ENCODE assay signal across 27 mouse cellular contexts in the genomic region with DNA sequence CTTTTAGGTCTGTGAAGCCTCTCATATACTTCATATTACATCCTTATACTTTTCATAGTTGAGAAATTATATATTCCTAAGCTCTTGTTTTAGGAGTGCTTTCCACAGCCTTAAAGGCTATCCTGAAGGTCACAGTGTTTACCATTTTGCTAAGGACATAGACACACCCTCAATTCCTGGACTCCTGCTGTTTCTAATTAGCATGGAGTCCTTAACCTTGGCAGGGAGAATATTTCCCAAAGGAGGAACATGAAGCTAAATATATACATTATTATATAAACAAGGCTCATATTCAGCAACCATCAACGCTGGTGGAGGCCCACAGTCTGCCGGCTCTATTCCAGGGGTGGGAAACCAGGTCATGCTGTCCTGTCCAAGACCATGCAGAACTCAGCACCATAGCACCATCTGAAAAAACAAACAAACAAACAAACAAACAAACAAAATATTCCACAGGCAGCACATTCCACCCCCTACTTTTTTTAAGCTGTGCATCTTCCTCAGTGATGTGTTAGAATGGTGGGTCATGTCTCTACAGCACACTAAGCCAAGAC.
A peak's percentile ranks its signal among the peaks of the same experiment; 100 is the strongest.
DNase-seq lines count a peak whose midpoint lies in the region; ATAC-seq and TF ChIP-seq lines count a peak whose summit lies in the region.
"Had no signal": no experiment of that assay in that cellular context is flagged by ENCODE, and none has a peak within 500 bp of the region (broad histone marks: within the 10 kb centered on the region; RNA-seq: fewer than 3 reads in every experiment).

No protein-coding gene starts in this region.

- TF ChIP-seq CTCF in lung, adult 2 months (IDR thresholded peaks at IDR 0.05; ENCODE audit: insufficient read depth, low read length) = no peak

- no peak overlapping the region for H3K9ac ChIP-seq in embryonic facial prominence, embryonic 11.5 days (replicated peaks; ENCODE audit: low read length)
- no peak overlapping the region for H3K9ac ChIP-seq in lung, embryonic 15.5 days
- H3K9ac ChIP-seq: heart, embryonic 12.5 days; hindbrain, embryonic 14.5 days; limb, embryonic 13.5 days; liver, embryonic 12.5 days; liver, postnatal 0 days; midbrain, embryonic 12.5 days; stomach, embryonic 15.5 days had no signal

- H3K4me2 ChIP-seq in embryonic facial prominence, embryonic 11.5 days (ENCODE audit: low read depth, low read length) = no peak overlapping the region
- no peak overlapping the region for H3K4me2 ChIP-seq in lung, embryonic 15.5 days
- H3K4me2 ChIP-seq: heart, embryonic 12.5 days; hindbrain, embryonic 14.5 days; limb, embryonic 13.5 days; liver, embryonic 12.5 days; midbrain, embryonic 12.5 days; stomach, embryonic 15.5 days had no signal

- TF ChIP-seq POLR2A in lung, adult 2 months (IDR thresholded peaks at IDR 0.05; ENCODE audit: borderline replicate concordance, extremely low read depth, low read depth, low read length) = no peak

- 44% methylated on average over 2 of the region's 2 CpGs for WGBS in embryonic facial prominence, embryonic 11.5 days
- WGBS in embryonic facial prominence, embryonic 10.5 days = 64% methylated on average over 2 of the region's 2 CpGs
- WGBS in lung, embryonic 15.5 days = 35% methylated on average over 2 of the region's 2 CpGs
- 44% methylated on average over 2 of the region's 2 CpGs for whole genome bisulfite sequencing in lung, adult 2 months

- H3K36me3 ChIP-seq in embryonic facial prominence, embryonic 11.5 days (replicated peaks; ENCODE audit: control insufficient read depth, insufficient read depth, low read depth, low read length) = no peaks in the 10 kb centered on the region
- no peaks in the 10 kb centered on the region for H3K36me3 ChIP-seq in embryonic facial prominence, embryonic 10.5 days (replicated peaks)
- H3K36me3 ChIP-seq in lung, embryonic 15.5 days = no peaks in the 10 kb centered on the region
- H3K36me3 ChIP-seq: heart, embryonic 12.5 days; limb, embryonic 13.5 days; liver, embryonic 12.5 days; midbrain, embryonic 12.5 days; stomach, embryonic 15.5 days had no signal

- H3K4me3 ChIP-seq in embryonic facial prominence, embryonic 11.5 days (ENCODE audit: low read depth, low read length) = no peak overlapping the region
- no peak overlapping the region for H3K4me3 ChIP-seq in embryonic facial prominence, embryonic 10.5 days
- no peak overlapping the region for H3K4me3 ChIP-seq in lung, embryonic 15.5 days
- H3K4me3 ChIP-seq in lung, adult 2 months (replicated peaks; ENCODE audit: extremely low read depth, low read depth, low read length) = no peak overlapping the region
- H3K4me3 ChIP-seq: heart, adult 2 months; heart, embryonic 12.5 days; limb, embryonic 13.5 days; liver, embryonic 12.5 days; megakaryocyte, embryonic 14.5 days; midbrain, embryonic 12.5 days; stomach, embryonic 15.5 days had no signal

- H3K9me3 ChIP-seq in embryonic facial prominence, embryonic 11.5 days (replicated peaks; ENCODE audit: control insufficient read depth, low read length) = no peaks in the 10 kb centered on the region
- no peaks in the 10 kb centered on the region for H3K9me3 ChIP-seq in embryonic facial prominence, embryonic 10.5 days
- H3K9me3 ChIP-seq in lung, embryonic 15.5 days = no peaks in the 10 kb centered on the region
- H3K9me3 ChIP-seq: midbrain, embryonic 12.5 days; stomach, embryonic 15.5 days had no signal

- peak; percentile 38 for DNase-seq in cerebellum, adult 11-12 months
- peak; percentile 42 for DNase-seq in embryonic facial prominence, embryonic 11.5 days (ENCODE audit: low spot score)
- DNase-seq in embryonic facial prominence, embryonic 10.5 days (ENCODE audit: low spot score) = no peak
- DNase-seq in lung, adult 2 months = no peak
- DNase-seq in ZHBTc4 (ENCODE audit: low read depth, low spot score) = peak; percentile 42
- DNase-seq in kidney, postnatal 10 days = no peak
- DNase-seq: adrenal gland, adult 2 months; adrenal gland, postnatal 36 days; gastrocnemius, postnatal 25 days; heart, adult 2 months; kidney, adult 9 months; kidney, postnatal 25 days; liver, postnatal 0 days; thymus, postnatal 14 days had no signal

- H3K27me3 ChIP-seq in embryonic facial prominence, embryonic 11.5 days (ENCODE audit: control insufficient read depth, insufficient read depth, low read length) = no peaks in the 10 kb centered on the region
- no peaks in the 10 kb centered on the region for H3K27me3 ChIP-seq in embryonic facial prominence, embryonic 10.5 days (replicated peaks; ENCODE audit: low read depth, poor library complexity, severe bottlenecking)
- no peaks in the 10 kb centered on the region for H3K27me3 ChIP-seq in lung, embryonic 15.5 days
- H3K27me3 ChIP-seq: CH12.LX; heart, embryonic 12.5 days; limb, embryonic 13.5 days; liver, embryonic 12.5 days; megakaryocyte, embryonic 14.5 days; midbrain, embryonic 12.5 days; stomach, embryonic 15.5 days had no signal

- no peaks in the 10 kb centered on the region for H3K4me1 ChIP-seq in embryonic facial prominence, embryonic 11.5 days (ENCODE audit: control insufficient read depth, insufficient read depth, low read length)
- peaks cover 6% of the 10 kb centered on the region; the same call in 1 of the 2 replicates for H3K4me1 ChIP-seq in embryonic facial prominence, embryonic 10.5 days
- H3K4me1 ChIP-seq in lung, embryonic 15.5 days = no peaks in the 10 kb centered on the region
- H3K4me1 ChIP-seq in lung, adult 2 months (ENCODE audit: control insufficient read depth, insufficient read depth, low read length) = no peaks in the 10 kb centered on the region
- H3K4me1 ChIP-seq: heart, embryonic 12.5 days; limb, embryonic 13.5 days; liver, embryonic 12.5 days; megakaryocyte, embryonic 14.5 days; midbrain, embryonic 12.5 days; stomach, embryonic 15.5 days had no signal

- no peak overlapping the region for H3K27ac ChIP-seq in embryonic facial prominence, embryonic 11.5 days (replicated peaks; ENCODE audit: low read depth, low read length)
- no peak overlapping the region for H3K27ac ChIP-seq in embryonic facial prominence, embryonic 10.5 days (replicated peaks)
- no peak overlapping the region for H3K27ac ChIP-seq in lung, embryonic 15.5 days
- H3K27ac ChIP-seq: heart, adult 2 months; hindbrain, embryonic 14.5 days; limb, embryonic 13.5 days; liver, embryonic 12.5 days; midbrain, embryonic 12.5 days; stomach, embryonic 15.5 days had no signal

- ATAC-seq in cerebellum, adult (ENCODE audit: insufficient number of reproducible peaks, low FRiP score, low TSS enrichment) = no peak
- ATAC-seq in embryonic facial prominence, embryonic 11.5 days (replicated peaks; ENCODE audit: insufficient number of reproducible peaks, low FRiP score, low TSS enrichment, low read depth) = no peak
- peak; percentile 55; the same call in 1 of the 2 replicates for ATAC-seq in lung, embryonic 15.5 days (ENCODE audit: borderline replicate concordance, extremely low read depth, low FRiP score, low TSS enrichment)
- ATAC-seq: activated CD4-positive, CD25-positive, alpha-beta regulatory T cell, adult 4 months; forebrain, embryonic 14.5 days; intestine, postnatal 0 days; liver, embryonic 12.5 days; liver, postnatal 0 days had no signal

Comparison
In these comparisons a context has a peak if more than half of its experiments do, and no peak if none do; other contexts are left out.
1. DNase-seq: peak in cerebellum, adult 11-12 months (single experiment), embryonic facial prominence, embryonic 11.5 days (single experiment) and ZHBTc4 (single experiment); none in embryonic facial prominence, embryonic 10.5 days (single experiment), lung, adult 2 months (single experiment) and kidney, postnatal 10 days (single experiment).